Mouse (Mus musculus) induced T-regulatory cell, adult 2 months (primary cell): ENCODE measurements around the gene Xylt2.

ENCODE experiments used
- DNase-seq: peaks from one replicate; pipeline ENCODE4 v3.0.0-alpha.2; 2012; ENCODE audit warnings: low read depth

Xylt2 gene

DNA sequence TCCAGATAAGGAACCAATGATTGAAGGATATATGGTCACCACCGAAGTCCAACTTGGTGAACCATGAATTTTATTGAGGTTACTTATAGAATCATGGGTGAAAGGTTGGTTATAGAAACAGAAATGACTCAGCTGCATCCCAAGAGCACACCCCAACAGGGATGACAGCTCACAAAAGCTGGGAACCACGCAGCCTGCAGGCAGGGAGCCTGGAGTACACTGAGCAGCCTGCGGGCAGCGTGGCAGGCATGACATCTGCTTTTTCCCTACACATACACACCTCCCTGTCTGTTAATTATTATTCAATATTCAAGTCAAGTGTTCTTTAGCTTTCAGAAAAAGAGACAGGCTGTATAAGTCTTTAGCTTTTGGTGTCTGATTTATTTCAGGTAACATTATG lies 62.7 kb downstream of the Xylt2 start:
- DNase-seq: no peak
